Mouse (Mus musculus) layer of hippocampus, adult 9-10 months (tissue): ENCODE results near the gene Trp53i11.
A peak's percentile ranks its signal among the peaks of the same experiment; 100 is the strongest.

Experiments used
- DNase-seq: peaks from one replicate; pipeline ENCODE4 v3.0.0; 2022; ENCODE audit warnings: low spot score

The Trp53i11 gene

DNA sequence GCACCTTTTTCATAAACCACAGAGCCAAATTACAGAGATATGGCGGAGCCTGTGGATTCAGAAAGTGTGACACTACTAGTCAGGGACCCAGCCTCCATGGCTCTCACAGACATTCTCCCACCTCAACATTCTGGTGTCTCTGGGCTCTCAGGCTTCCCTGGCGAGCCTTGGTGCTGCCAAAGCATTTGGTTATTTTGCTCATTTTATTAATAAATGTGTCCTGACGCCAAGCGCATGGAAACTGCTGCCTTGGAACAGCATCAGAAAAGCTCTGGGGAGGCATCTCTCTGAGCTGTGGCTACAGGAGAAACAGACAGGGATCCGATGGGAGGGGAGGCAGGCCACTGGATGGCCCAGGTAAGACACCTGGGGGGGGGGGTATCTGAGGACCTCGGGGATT is 15.4 kb upstream of the Trp53i11 start:
- DNase-seq: no peak

DNA sequence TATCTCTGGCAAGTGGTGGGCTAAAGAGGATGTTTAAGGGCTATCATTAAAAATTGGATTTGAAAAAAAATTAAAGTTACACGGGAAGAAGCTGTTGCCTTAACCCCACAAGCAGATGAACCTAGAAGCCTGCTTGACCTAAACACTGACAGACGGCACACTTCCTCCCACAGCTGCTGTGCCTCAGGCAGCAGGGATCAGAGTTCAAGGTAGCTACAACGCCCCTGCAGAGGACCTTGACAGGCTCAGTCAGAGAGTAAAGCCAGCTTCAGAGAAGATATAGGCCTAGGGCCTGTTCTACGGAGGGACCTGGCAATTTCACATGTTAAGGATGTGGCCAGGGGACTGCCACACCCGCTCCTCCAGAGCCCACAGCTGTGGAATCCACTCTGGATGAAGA is 14.9 kb upstream of the Trp53i11 start:
- no peak for DNase-seq

DNA sequence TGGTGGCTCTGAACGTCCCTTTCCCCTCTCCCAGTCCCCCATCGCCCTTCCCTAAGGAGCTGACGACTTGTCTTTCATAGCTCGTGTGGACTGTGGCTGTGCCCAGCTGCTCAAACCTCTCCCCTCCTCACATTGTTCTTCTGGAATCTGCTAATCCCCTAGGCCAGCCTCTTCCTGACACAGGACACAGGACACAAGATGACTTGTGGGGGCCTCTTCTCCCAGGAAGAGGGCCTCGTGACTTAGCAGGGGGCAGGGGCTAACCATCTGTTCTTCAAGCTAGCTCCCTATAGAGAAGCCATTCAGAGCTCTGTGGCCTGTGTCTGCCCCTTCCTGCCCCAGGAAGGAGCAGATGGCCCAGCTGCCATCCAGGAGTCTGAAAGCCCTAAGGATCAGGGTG is 13.2 kb upstream of the Trp53i11 start:
- no peak for DNase-seq

DNA sequence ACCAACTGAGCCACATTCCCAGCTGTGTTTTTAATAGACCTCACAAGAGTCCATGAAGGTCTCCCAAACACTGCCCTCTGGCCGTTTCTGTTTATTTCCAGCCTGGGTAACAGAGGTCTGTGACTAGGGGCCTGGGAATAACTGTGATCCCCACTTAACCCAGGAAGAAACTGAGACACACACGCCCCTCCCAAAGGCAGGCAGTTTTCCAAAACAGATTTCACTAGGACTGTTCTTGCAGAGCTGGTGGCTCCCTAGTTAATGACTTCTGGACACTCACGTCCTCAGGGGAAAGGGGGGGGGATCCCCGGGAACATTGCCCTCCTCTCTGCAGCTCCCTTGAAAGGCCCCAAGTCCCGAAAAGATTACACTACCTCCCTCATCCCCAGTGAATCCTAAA is 12.1 kb upstream of the Trp53i11 start:
- no peak for DNase-seq

DNA sequence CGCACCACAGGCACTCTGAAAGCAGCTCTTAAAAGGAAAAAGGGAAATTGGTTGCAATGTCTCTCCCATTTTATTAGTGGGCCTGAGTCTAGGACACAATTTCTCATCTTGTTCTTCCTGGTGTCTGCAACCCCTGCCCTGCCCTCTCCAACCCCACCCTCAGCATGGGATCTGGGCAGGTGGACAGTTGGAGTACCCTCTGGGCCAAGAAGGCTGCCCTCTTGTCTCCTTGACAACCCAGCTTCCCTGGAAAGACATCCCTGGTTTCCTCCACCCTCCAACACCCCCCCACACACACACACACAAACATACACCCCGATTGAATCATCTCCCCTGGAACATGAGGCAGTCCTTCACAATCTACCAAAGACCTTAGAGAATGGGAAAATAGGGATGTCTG is 11.6 kb upstream of the Trp53i11 start:
- no peak for DNase-seq

- no peak for DNase-seq
These were observed 11.1 kb upstream of the Trp53i11 start for GRCm38 (mm10) chr2:93176193-93176798.

DNA sequence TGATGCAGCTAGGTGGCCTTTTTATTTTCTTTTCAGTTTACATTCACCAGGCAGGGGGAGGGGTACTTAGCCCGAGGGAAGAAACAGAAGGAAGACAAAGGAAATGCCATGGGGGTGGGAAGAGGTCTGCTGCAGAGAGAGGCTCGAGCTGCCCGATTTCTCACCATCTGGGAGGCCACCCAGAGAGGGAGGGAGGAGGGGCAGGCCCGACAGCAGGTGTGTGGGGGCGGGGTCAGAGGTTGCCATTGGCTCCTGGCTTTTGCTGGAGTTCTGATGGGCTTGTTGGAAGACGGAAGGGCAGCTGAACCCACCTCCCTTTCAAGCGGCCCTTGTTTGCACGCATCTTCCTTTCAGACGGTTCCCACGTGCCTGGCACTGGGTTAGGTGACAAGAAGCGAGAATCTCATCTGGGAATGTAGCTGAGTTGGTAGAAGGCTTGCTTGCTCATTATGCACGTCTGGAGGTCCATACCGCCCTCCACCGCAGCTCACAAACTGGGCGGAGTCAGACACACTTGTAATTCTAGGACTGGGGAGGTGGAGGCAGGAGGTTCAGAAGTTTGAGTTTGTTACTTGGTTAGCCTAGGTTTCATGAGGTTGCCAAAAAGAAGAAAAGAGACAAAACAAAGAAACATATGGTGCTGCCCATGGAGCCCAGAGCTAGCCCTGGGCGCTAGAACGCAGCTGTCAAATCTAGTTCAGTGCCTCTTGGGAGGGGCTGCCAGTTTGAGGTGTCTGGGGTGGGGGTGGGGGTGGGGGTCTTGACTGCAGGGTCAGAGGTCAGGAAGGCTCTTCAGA is 10.3 kb upstream of the Trp53i11 start:
- DNase-seq: no peak

- no peak for DNase-seq
These were observed 9.6 kb upstream of the Trp53i11 start for GRCm38 (mm10) chr2:93177668-93178312.

DNA sequence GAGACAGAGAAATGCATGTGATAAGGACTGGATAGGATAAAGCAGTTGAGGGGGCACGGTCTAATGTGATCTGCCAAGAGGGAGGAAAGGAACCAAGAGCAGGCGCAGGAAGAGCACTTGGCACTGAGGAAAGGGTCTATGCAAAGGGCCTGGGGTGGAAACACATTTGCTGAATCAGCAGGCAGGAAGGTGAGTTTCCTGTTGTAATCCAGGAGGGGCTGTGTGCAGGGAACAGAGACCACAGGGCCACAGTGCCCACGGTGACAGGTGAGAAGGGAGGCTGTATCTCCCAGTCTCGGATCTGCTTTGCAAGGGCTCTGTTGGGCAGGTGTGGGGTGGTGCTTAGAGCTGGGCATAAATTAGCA is 9.1 kb upstream of the Trp53i11 start:
- no peak for DNase-seq

GRCm38 (mm10) chr2:93179603-93180002 is 7.7 kb upstream of the Trp53i11 start:
- no peak for DNase-seq

DNA sequence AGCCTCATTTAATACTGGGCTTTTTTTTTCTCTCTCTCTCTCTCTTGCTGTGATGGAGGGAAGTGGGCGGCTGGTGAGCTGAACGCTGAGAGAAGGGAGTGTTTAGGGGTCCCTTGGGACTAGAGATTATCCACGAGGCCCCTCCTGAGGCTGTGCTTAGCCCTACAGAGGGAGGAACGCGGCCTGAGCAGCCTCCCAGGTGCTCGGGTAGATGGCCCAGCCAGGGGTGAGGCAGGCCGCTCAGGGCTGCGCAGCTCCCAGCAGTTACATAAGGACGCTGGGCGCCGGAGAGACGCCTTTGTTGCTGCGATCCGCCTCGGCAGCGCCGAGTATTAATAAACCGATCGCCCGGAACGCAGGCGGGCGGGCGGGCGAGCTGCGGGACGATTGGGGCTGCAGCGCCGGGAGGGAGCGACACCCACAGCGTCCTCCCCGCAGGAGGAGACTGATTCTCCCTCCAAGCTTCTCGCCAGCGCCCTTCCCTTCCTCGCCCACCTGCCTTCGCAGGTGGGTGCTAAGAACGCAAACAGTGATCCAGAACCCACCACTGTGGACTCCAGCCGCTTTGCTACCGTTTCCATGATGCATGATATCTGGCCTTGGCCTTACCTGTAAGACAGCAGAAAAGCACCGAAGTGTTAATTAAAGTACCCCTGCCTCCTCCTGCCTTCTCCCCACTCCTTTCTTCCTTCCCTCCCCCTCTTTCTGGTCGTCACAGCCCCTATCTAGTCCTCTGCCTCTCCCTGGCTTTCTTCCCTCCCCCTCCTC is 7.1 kb upstream of the Trp53i11 start:
- DNase-seq: no peak

- no peak for DNase-seq
These were observed 4.5 kb upstream of the Trp53i11 start for GRCm38 (mm10) chr2:93182859-93183258.

DNA sequence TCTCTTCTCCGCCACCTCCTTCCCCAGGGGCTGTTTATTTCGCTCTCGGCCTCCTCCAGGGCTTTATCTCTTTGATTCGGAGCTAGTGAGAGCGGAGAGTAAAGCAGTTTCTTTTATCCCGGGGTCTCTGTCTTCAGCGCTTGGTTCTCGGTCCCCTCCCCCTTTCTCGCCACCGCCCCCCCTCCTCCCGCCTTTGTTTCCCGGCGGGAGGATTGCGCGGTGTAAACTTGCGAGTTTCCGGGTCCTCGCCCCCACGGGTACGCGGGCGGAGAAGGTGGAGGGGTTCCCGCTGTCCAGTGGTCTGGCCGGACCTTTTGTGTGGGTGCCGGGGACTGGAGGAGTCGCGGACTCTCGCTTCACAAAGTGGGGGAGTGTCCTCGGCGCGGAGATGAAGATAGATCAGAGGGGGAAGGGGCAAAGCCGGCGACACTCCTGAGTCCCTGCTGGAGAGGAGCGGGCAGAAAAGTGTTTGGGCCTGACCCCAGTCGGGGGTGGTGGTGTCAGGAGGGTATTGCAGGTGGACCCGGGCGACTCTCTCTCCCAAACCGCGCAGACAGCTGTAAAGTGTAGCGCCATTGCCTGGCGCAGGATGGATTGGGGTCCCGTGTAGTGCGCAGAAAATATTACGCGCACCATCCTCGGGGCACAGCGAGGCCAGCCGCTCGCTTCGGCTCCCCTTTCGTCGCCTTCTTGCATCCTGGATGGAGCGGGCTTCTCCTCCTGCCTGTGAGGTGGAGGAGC is 842 bp downstream of the Trp53i11 start:
- no peak for DNase-seq

DNA sequence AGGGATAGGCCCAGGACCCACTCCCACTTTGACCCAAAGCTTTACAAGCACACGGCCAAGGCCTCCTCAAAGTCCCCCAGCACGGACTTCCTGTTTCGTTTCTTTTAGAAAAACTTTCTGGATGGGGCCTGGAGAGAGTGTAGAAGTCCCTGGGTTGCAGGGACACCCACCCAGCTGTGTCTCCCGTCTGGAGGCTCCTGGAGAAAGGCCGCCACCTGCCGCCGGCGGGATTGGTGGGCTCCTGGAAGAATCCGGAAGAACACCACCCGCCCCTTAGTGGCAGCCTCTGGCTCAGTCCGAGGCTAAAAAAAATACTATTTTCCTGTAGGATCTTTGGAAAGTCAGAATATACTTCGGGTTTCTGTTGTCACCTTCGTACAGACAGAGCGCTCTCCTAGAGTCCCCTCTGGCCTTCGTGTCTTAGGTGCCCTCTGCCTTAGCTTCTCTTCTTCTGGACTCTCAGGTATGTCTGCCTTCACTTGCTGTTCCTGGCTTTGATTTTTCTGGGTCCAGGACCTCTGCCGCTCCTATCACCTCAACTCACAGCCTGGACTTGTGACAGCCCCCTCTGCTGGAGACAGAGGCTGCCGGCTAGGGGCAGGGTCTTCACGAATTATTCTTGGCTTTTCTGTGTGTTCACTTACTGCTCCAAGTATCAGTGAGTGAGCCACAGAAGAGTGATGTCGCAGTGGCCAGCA is 1.6 kb downstream of the Trp53i11 start:
- DNase-seq: no peak

DNA sequence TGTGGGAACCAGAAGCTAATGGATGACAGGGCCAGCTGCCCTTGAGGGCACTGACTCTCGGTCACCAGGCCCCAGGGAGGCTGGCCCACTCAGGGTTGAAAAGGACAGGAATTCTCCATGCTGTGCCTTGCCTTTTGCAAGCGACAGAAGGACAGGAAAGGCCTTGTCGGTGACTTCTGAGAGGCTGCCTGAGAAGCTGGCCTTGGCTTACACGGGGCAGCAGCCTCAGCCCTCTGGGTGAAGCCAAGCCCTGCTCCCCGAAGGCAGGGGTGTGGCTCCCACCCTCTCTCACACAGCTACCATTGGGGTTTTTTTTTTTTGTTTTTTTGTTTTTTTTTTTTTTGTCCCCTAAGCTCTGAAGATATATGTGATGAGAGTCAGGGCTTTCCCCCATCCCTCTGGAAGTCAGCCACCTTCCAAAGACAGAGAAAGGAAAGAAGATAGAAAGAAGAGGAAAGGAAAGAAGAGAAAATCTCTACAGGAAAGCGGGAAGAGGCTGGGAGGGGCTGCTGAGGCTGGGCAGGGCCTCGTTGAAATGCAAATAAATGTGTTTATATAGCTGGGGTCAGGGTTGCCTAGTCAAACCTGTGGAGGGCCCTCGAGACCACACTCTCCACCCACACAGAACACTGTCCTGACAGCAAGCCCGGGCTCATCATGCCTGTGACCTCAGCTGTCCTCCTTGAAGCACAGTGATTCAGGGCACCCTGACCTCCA is 3.6 kb downstream of the Trp53i11 start:
- DNase-seq: no peak

DNA sequence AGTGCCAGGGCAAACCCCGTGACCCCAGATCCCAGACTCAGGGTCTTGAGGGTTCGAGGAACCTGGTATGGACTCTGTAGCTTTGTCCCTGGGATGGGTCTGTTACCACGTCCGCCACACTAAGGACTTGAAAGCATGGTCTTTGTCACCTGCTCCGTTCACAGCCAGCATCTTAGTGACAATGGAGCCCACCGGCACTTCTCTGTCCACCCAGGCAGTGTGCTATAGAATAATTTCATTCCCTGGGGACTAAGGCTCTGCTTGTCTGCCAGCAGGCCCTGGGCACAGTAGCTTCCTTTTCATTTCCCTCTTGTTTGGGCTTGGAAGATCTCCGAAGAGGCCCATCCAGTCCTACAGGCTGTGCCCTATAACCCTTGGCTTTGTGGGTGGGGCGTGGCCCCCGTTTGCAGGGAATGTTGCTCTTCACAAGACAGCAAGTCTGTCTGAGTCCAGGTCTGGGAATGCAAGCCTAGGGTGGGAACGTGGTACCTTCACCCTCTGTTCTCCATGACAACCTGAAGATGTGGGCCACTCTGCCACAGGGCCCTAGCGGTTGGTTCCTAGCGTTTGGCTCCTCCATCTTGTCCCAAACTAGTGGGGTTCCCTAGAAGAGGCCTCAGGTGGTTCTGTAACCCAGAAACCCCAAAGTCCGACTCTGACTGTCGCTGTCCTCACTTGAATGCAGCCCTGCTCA is 4.3 kb downstream of the Trp53i11 start:
- DNase-seq: no peak

DNA sequence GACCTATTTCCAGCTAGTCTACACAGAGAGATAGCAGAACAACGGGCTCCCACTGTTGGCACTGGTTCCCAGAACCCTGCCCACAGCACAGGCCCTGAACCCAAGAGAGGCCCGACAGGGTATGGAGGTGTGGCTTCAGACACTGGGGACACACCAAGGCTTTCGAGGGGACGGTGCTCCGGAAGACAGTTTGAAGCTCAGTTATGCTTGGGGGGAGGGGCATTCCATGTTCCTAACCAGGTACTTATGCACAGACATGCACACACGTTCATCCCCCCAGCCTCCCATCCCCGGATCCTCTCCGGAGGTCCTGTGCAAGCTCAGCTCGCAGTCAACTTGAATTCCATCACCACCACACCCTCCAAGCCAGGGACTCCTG is 4.8 kb downstream of the Trp53i11 start:
- no peak for DNase-seq

- no peak for DNase-seq
These were observed 5.3 kb downstream of the Trp53i11 start for GRCm38 (mm10) chr2:93192671-93193080.

DNA sequence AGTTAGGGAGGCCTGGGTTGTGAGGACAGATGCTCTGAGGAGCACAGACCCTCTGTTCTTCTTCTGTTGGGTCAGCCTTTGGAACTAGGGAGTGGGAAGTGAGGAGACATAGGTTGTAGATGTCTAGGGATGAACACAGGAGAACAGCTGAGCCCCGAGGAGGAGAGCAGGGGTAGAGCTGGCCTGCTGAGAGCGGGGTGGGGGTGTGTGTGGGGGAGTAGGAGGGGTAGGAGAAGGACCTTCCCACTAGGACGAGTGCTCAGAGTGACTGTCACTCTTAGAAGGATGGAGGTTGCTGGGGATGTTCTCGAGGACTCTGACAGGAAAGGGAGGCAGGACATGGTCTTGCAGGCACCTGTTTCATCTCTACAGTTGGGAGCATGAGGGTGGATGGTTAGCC is 6.5 kb downstream of the Trp53i11 start:
- DNase-seq: no peak

DNA sequence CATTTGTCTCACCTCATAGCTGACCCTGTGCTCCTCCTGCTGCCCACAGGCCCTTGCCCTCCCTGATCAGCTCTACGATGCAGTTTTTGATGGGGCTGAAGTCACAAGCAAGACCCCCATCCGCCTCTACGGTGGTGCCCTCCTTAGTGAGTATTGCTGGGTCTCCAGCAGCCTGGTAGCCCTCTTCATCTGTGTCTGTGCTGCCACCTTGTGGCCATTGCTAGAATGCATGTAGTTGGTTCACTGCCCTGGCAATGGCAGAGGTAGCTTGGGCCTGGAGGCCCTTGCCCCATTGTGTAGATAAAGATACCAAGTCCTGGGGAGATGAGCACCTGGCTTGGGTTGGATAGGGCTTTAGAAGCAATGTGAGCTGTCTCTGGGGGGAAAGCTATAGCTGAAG is 11.5 kb downstream of the Trp53i11 start:
- DNase-seq: peak; percentile 93
